Mouse (Mus musculus) embryo, embryonic 11.5 days (tissue): ENCODE results near the gene Scn8a.

Experiments
- DNase-seq: peaks from one replicate; pipeline ENCODE4 v3.0.0-alpha.2; 2012; ENCODE audit warnings: low read depth, low spot score

The Scn8a gene

GRCm38 (mm10) chr15:100879073-100879472 lies 9.4 kb downstream of the Scn8a start:
- no peak for DNase-seq

GRCm38 (mm10) chr15:100881385-100881784 lies 11.7 kb downstream of the Scn8a start:
- no peak for DNase-seq

GRCm38 (mm10) chr15:100884481-100884880 lies 14.8 kb downstream of the Scn8a start:
- DNase-seq, result no peak

- no peak for DNase-seq
Observed at GRCm38 (mm10) chr15:100891962-100892361, 22.3 kb downstream of the Scn8a start.

- DNase-seq, result no peak
Observed at GRCm38 (mm10) chr15:100896502-100896901, 26.8 kb downstream of the Scn8a start.

GRCm38 (mm10) chr15:100903811-100904210 lies 34.2 kb downstream of the Scn8a start:
- no peak for DNase-seq

GRCm38 (mm10) chr15:100905006-100905405 lies 35.3 kb downstream of the Scn8a start:
- no peak for DNase-seq

GRCm38 (mm10) chr15:100905751-100906150 lies 36.1 kb downstream of the Scn8a start:
- DNase-seq, result no peak

GRCm38 (mm10) chr15:100908817-100909216 lies 39.2 kb downstream of the Scn8a start:
- DNase-seq, result no peak

GRCm38 (mm10) chr15:100909734-100910163 lies 40.1 kb downstream of the Scn8a start:
- DNase-seq, result no peak

GRCm38 (mm10) chr15:100910381-100910841 lies 40.8 kb downstream of the Scn8a start:
- no peak for DNase-seq

- no peak for DNase-seq
Observed at GRCm38 (mm10) chr15:100912676-100913266, 43.1 kb downstream of the Scn8a start.

GRCm38 (mm10) chr15:100914734-100915242 lies 45.1 kb downstream of the Scn8a start:
- peak; percentile 35 for DNase-seq

GRCm38 (mm10) chr15:100918046-100918445 lies 48.4 kb downstream of the Scn8a start:
- DNase-seq, result no peak

GRCm38 (mm10) chr15:100922210-100922609 lies 52.6 kb downstream of the Scn8a start:
- no peak for DNase-seq

GRCm38 (mm10) chr15:100923476-100923875 lies 53.8 kb downstream of the Scn8a start:
- no peak for DNase-seq

GRCm38 (mm10) chr15:100924941-100925340 lies 55.3 kb downstream of the Scn8a start:
- DNase-seq, result no peak

GRCm38 (mm10) chr15:100930477-100930876 lies 60.8 kb downstream of the Scn8a start:
- no peak for DNase-seq

GRCm38 (mm10) chr15:100936176-100936575 lies 66.5 kb downstream of the Scn8a start:
- DNase-seq, result no peak

GRCm38 (mm10) chr15:100948383-100948782 lies 78.7 kb downstream of the Scn8a start:
- no peak for DNase-seq

- DNase-seq, result no peak
Observed at GRCm38 (mm10) chr15:100949169-100949568, 79.5 kb downstream of the Scn8a start.

- no peak for DNase-seq
Observed at GRCm38 (mm10) chr15:100951491-100951890, 81.8 kb downstream of the Scn8a start.

- no peak for DNase-seq
Observed at GRCm38 (mm10) chr15:100952292-100952691, 82.6 kb downstream of the Scn8a start.

- DNase-seq, result no peak
Observed at GRCm38 (mm10) chr15:100952854-100953253, 83.2 kb downstream of the Scn8a start.
